Mouse (Mus musculus): ENCODE results near the gene Defb28.

Gene Defb28

GRCm38 (mm10) chr2:152569038-152569437 is 51.0 kb downstream of the Defb28 start, which contains the start of gene Gm17416:
Gene Gm17416, plus strand, starts transcription at chr2:152569338.
- no peak for DNase-seq (ENCODE audit: low spot score)

- DNase-seq (ENCODE audit: low spot score) = no peak
Observed at GRCm38 (mm10) chr2:152569881-152570280, 51.8 kb downstream of the Defb28 start.

GRCm38 (mm10) chr2:152570313-152570712 is 52.3 kb downstream of the Defb28 start:
- no peak for DNase-seq (ENCODE audit: low spot score)

Measured in urinary bladder, postnatal 25 days (tissue).